Mouse (Mus musculus) hindbrain, embryonic 14.5 days (tissue): Measurements from ENCODE around the gene Radil. TPM values are rescaled to one million over a fixed set of nuclear protein-coding genes. Genes with fewer than 3 reads are reported as not detected.

Source experiments
- ATAC-seq: fragments of 200-750 bp; cut with Nextera tagmentation; 2 replicates; pipeline ENCODE4 v1.8.0; 2017; ENCODE audit warnings: moderate number of reproducible peaks, mild to moderate bottlenecking, moderate TSS enrichment, moderate library complexity; ENCODE audit not compliant: low FRiP score
- DNase-seq: peaks from one replicate; pipeline ENCODE4 v3.0.0-alpha.2; 2015; ENCODE audit warnings: low spot score
- H3K27ac ChIP-seq: fragments of 300-500 bp; sonication (generic); 2 replicates; pipeline ENCODE4 v1.5.1; 2014; ENCODE audit warnings: mild to moderate bottlenecking, moderate library complexity
- H3K27me3 ChIP-seq: fragments of 300-500 bp; sonication (generic); 2 replicates; pipeline ENCODE4 v1.6.1; 2014; ENCODE audit warnings: mild to moderate bottlenecking, low read length, mixed read lengths; ENCODE audit not compliant: control insufficient read depth, insufficient read depth
- H3K36me3 ChIP-seq: fragments of 300-500 bp; sonication (generic); replicated peaks from 2 replicates; pipeline ENCODE4 v1.6.1; 2014; ENCODE audit not compliant: control insufficient read depth, insufficient read depth
- H3K4me1 ChIP-seq: fragments of 300-500 bp; sonication (generic); replicated peaks from 2 replicates; pipeline ENCODE4 v1.6.1; 2014; ENCODE audit warnings: antibody characterized with exemption, low read length, mixed read lengths; ENCODE audit not compliant: control insufficient read depth, insufficient read depth
- H3K4me2 ChIP-seq: fragments of 300-500 bp; sonication (generic); replicated peaks from 2 replicates; pipeline ENCODE4 v1.6.1; 2014; ENCODE audit warnings: mild to moderate bottlenecking, moderate library complexity
- H3K4me3 ChIP-seq: fragments of 300-500 bp; sonication (generic); replicated peaks from 2 replicates; pipeline ENCODE4 v1.5.1; 2014; ENCODE audit warnings: mild to moderate bottlenecking, low read length
- H3K9ac ChIP-seq: fragments of 300-500 bp; sonication (generic); 2 replicates; pipeline ENCODE4 v1.6.1; 2014
- H3K9me3 ChIP-seq: fragments of 300-500 bp; sonication (generic); 2 replicates; pipeline ENCODE4 v1.6.1; 2016; ENCODE audit warnings: low read length; ENCODE audit not compliant: control insufficient read depth
- WGBS: fragments of 180-500 bp; shearing (Covaris S2); extraction: QIAGEN DNeasy Blood & Tissue Kit; methylation state at CpG from one replicate; pipeline ENCODE4 v1.1.7; 2014; 5-methylcytosine and 5-hydroxymethylcytosine counted together
- polyA plus RNA-seq: library from polyadenylated mRNA; unstranded; fragments of >200 nt; fragmentation: Nextera tagmentation; extraction: Ambion mirVana; gene quantifications from 2 replicates; pipeline ENCODE4 v1.2.1, GENCODE M21; 2014

Radil gene
- polyA plus RNA-seq, 1 experiment from 2014 or later = 17.4 TPM

GRCm38 (mm10) chr5:142477346-142477745 is 73.6 kb downstream of the Radil start:
- no peaks in the 10 kb centered on the region for H3K4me1 ChIP-seq
- DNase-seq = no peak
- H3K27ac ChIP-seq = no peak overlapping the region
- H3K9me3 ChIP-seq = no peaks in the 10 kb centered on the region
- peaks cover 14% of the 10 kb centered on the region; the same call in 1 of the 2 replicates for H3K36me3 ChIP-seq
- no peaks in the 10 kb centered on the region for H3K27me3 ChIP-seq
- no peak overlapping the region for H3K4me2 ChIP-seq
- no peak overlapping the region for H3K9ac ChIP-seq
- H3K4me3 ChIP-seq = no peak overlapping the region
- no peak for ATAC-seq
- WGBS = 87% methylated on average over 12 of the region's 12 CpGs

GRCm38 (mm10) chr5:142475669-142476068 is 75.2 kb downstream of the Radil start:
- H3K4me1 ChIP-seq = no peaks in the 10 kb centered on the region
- WGBS = 82% methylated on average over 7 of the region's 7 CpGs
- ATAC-seq (no peak), DNase-seq (no peak)
- no peak overlapping the region for H3K4me3 ChIP-seq
- H3K4me2 ChIP-seq = no peak overlapping the region
- H3K9me3 ChIP-seq = no peaks in the 10 kb centered on the region
- peaks cover 17% of the 10 kb centered on the region; the same call in 1 of the 2 replicates for H3K36me3 ChIP-seq
- H3K27ac ChIP-seq = no peak overlapping the region
- no peaks in the 10 kb centered on the region for H3K27me3 ChIP-seq
- H3K9ac ChIP-seq = no peak overlapping the region

- Histone ChIP-seq H3K9ac (no peak overlapping the region), H3K4me2 (no peak overlapping the region), H3K9me3 (no peaks in the 10 kb centered on the region), H3K4me1 (no peaks in the 10 kb centered on the region), H3K27ac (no peak overlapping the region), H3K27me3 (no peaks in the 10 kb centered on the region), H3K4me3 (no peak overlapping the region), H3K36me3 (peaks cover 32% of the 10 kb centered on the region; the same call in 1 of the 2 replicates)
- no peak for DNase-seq
- WGBS = 64% methylated on average over 10 of the region's 10 CpGs
- 0 out of 2 replicates have a peak, but pooled peaks have one; percentile 33 for ATAC-seq
Measured at GRCm38 (mm10) chr5:142473696-142474095, 77.2 kb downstream of the Radil start.

GRCm38 (mm10) chr5:142469796-142470195 is 81.1 kb downstream of the Radil start:
- 89% methylated on average over 11 of the region's 11 CpGs for WGBS

GRCm38 (mm10) chr5:142468375-142468774 is 82.5 kb downstream of the Radil start:
- ATAC-seq (no peak), DNase-seq (no peak)
- H3K27me3 ChIP-seq = no peaks in the 10 kb centered on the region
- peaks cover 33% of the 10 kb centered on the region for H3K36me3 ChIP-seq
- no peak overlapping the region for H3K4me2 ChIP-seq
- no peaks in the 10 kb centered on the region for H3K9me3 ChIP-seq
- no peak overlapping the region for H3K27ac ChIP-seq
- 90% methylated on average over 13 of the region's 13 CpGs for whole genome bisulfite sequencing
- peaks cover 9% of the 10 kb centered on the region for H3K4me1 ChIP-seq
- no peak overlapping the region for H3K4me3 ChIP-seq
- H3K9ac ChIP-seq = no peak overlapping the region

More at GRCm38 (mm10) chr5:142469796-142470195, 81.1 kb downstream of the Radil start:
- Histone ChIP-seq H3K9me3 (no peaks in the 10 kb centered on the region), H3K4me1 (peaks cover 1% of the 10 kb centered on the region; the same call in 1 of the 2 replicates), H3K9ac (no peak overlapping the region), H3K27ac (no peak overlapping the region), H3K4me3 (no peak overlapping the region), H3K27me3 (no peaks in the 10 kb centered on the region), H3K4me2 (no peak overlapping the region), H3K36me3 (peaks cover 41% of the 10 kb centered on the region)
- DNase-seq (no peak), ATAC-seq (no peak)

- Histone ChIP-seq H3K27me3 (no peaks in the 10 kb centered on the region), H3K27ac (peak within 1 kb of the TSS; percentile 91), H3K4me1 (peaks cover 12% of the 10 kb centered on the region), H3K9me3 (no peaks in the 10 kb centered on the region), H3K4me3 (peak within 1 kb of the TSS; percentile 66), H3K9ac (peak within 1 kb of the TSS; percentile 66), H3K36me3 (peaks cover 31% of the 10 kb centered on the region), H3K4me2 (peak within 1 kb of the TSS; percentile 92)
- DNase-seq (peak; percentile 94), ATAC-seq (peak; percentile 92)
- WGBS = 2% methylated on average over 59 of the region's 60 CpGs
Measured at GRCm38 (mm10) chr5:142463461-142464454, 87.1 kb downstream of the Radil start, which contains the start of gene Ap5z1. Ap5z1 (plus strand) TSS chr5:142463944.

- Histone ChIP-seq H3K27me3 (no peaks in the 10 kb centered on the region), H3K4me1 (peaks cover 12% of the 10 kb centered on the region), H3K9me3 (no peaks in the 10 kb centered on the region), H3K27ac (peak overlapping the region; percentile 91), H3K9ac (peak overlapping the region; percentile 66), H3K4me2 (peak overlapping the region; percentile 92), H3K36me3 (peaks cover 31% of the 10 kb centered on the region), H3K4me3 (peak overlapping the region; percentile 66)
- no peak for ATAC-seq
- 85% methylated on average over 6 of the region's 6 CpGs for WGBS
- DNase-seq = no peak
Measured at GRCm38 (mm10) chr5:142463011-142463410, 87.9 kb downstream of the Radil start.

- no peak overlapping the region for H3K9ac ChIP-seq
- H3K4me1 ChIP-seq = peaks cover 12% of the 10 kb centered on the region
- WGBS = 90% methylated on average over 2 of the region's 2 CpGs
- peaks cover 31% of the 10 kb centered on the region for H3K36me3 ChIP-seq
- H3K9me3 ChIP-seq = no peaks in the 10 kb centered on the region
- no peaks in the 10 kb centered on the region for H3K27me3 ChIP-seq
- no peak overlapping the region for H3K4me3 ChIP-seq
- H3K4me2 ChIP-seq = no peak overlapping the region
- H3K27ac ChIP-seq = no peak overlapping the region
- ATAC-seq = no peak
- DNase-seq = no peak
Measured at GRCm38 (mm10) chr5:142462641-142462948, 88.3 kb downstream of the Radil start.

- 98% methylated on average over 7 of the region's 7 CpGs for WGBS
- no peak overlapping the region for H3K27ac ChIP-seq
- H3K4me3 ChIP-seq = no peak overlapping the region
- peaks cover 32% of the 10 kb centered on the region for H3K36me3 ChIP-seq
- H3K27me3 ChIP-seq = no peaks in the 10 kb centered on the region
- no peaks in the 10 kb centered on the region for H3K9me3 ChIP-seq
- H3K4me2 ChIP-seq = no peak overlapping the region
- H3K9ac ChIP-seq = no peak overlapping the region
- no peak for DNase-seq
- no peak for ATAC-seq
- H3K4me1 ChIP-seq = peaks cover 12% of the 10 kb centered on the region
Measured at GRCm38 (mm10) chr5:142461942-142462640, 88.8 kb downstream of the Radil start.
